Mouse (Mus musculus): ENCODE data around the gene Morc2a.

Morc2a gene

GRCm38 (mm10) chr11:3738778-3739177 is 89.8 kb downstream of the Morc2a start:
- DNase-seq, result no peak
